Mouse (Mus musculus): ENCODE measurements around the gene Gpr35.

- TF ChIP-seq POLR2A (IDR thresholded peaks at IDR 0.05; ENCODE audit: low read depth, low read length) (no peak), CTCF (IDR thresholded peaks at IDR 0.05; ENCODE audit: borderline replicate concordance, insufficient read depth, low read length) (no peak)
Measured at GRCm38 (mm10) chr1:92992214-92992855, 41.7 kb downstream of the Gpr35 start.
